Mouse (Mus musculus) embryonic fibroblast, embryonic 13.5 days (primary cell): Measurements from ENCODE around the gene BC005624.

Source experiments
- CTCF ChIP-seq: IDR thresholded peaks from 2 replicates; pipeline ENCODE4 v1.5.1; 2011; ENCODE audit warnings: mild to moderate bottlenecking, control low read depth, low read length, moderate library complexity, borderline replicate concordance; ENCODE audit not compliant: insufficient read depth
- POLR2A ChIP-seq: IDR thresholded peaks from 2 replicates; pipeline ENCODE4 v1.6.1; 2011; ENCODE audit warnings: low read depth, mild to moderate bottlenecking, control low read depth, low read length, moderate library complexity

DNA sequence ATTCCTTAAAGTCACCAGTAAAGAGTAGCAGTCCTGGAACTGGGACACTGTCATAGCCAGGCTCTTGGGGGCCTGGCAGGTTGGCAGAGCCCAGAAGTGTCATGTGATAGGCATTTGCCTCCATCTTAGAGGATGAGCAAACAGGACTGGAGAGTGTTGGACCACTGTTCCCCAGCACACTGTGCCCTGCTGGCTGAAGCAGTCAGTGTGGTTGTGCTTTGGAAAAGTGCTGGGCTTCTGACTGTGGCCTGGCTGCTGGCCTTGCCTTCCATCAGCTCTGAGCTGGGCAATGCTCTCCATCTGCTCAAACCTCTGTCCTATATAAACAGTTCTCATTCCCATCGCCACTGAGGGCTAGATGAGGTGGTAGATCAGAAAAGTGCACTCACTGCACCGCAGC, 38.2 kb upstream of the BC005624 start:
- TF ChIP-seq POLR2A, result no peak
- TF ChIP-seq CTCF, result no peak
